Mouse (Mus musculus) T-cell, adult 2 months (primary cell): Measurements from ENCODE around the gene Smim13.
"Not testable (repeated sequence)": the region's sequence is repeated elsewhere in the genome, so short reads cannot be mapped to it uniquely, and the experiment has no call there.

ENCODE experiments used
- DNase-seq: peaks from one replicate; pipeline ENCODE4 v3.0.0; 2022; ENCODE audit warnings: low spot score

The Smim13 gene

DNA sequence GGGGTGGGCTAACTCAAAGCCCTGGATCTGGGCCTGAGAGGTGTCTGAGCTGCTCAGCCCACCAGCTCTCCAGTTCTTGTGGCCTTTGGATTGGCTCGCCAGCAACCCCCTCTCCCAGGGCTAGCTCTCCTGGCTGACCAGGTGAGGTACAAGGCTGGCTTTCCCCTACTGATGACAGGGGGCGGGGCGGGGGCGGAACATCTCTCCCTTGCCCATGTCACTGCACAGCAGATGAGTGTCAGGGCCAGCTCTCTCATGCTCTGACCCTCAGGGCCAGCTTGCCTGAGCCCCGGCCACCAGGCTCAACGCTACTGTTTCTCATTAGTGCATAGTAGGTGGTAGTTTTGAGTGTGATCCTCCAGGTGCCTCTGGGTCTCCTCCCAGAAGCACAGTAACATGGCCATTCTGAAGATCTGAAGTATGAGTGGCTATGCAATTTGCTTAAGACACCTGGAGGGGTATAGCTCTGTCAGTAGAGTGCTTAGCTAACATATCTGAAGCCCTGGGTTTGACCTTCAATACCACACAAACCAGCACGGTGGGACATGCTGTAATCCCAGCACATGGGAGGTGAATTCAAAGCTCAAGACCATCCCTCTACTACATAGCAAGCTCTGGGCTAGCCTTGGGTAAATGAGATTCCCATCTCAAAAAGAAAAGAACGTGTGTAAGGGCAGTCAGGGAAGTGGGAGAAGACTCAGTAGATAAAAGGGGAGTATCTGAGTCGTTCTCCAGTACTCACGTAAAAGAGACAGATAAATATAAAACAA is 11.4 kb upstream of the Smim13 start:
- DNase-seq: no peak

DNA sequence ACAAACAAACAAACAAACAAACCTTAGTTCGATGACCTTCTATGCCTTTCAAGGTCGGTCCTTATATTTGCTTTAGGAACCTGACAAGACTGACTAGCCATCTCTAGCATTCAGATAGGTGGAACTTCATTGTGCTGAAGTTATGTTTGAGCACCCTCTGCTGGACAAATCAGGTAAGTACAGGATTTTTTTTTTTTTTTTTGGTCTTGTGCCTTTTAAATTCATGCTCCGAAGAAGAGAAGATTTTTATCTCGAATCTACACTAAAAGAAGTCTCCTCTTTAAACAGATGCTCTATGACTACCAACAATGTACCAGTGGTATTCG is 10.9 kb upstream of the Smim13 start:
- DNase-seq: peak; percentile 18

GRCm38 (mm10) chr13:41241557-41241956 is 8.1 kb upstream of the Smim13 start:
- DNase-seq: no peak

- no peak for DNase-seq
These were observed 5.3 kb upstream of the Smim13 start for GRCm38 (mm10) chr13:41244306-41244830.

DNA sequence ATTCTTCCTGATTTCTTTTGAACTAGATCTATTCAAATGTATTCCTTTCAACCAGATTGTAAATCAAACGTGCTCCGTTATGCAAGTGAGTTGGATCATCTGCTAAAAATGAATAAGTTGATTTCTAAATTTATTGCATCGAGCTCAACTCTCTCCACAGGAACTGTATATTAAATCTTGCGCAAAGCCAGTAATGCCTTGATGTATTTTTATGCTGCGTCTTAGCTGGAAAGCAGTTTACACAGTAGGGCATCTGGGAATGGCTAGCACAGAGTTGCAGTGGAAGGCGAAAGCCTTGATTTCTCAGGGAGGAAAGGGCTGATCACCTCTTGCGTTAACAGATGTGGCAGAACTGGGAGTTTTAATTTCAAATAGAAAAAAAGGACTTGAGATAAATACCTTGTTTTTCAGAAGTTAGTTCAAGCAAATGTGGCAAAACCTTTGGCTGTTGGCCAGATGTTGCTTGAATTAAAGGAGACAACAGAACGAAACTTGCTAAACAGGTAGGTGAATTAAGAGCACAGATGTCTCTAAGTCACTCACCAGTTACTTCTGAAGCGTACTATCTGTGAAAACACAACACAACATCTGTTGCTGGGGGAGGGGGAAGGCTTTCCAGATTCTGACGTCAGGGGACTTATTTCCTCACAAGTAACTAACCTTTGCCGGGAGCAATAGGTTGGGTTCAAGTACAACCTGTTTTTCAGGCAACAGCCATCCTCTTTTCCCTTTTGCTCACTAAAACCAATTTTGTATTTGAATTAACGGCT is 708 bp upstream of the Smim13 start:
- DNase-seq: peak; percentile 51

DNA sequence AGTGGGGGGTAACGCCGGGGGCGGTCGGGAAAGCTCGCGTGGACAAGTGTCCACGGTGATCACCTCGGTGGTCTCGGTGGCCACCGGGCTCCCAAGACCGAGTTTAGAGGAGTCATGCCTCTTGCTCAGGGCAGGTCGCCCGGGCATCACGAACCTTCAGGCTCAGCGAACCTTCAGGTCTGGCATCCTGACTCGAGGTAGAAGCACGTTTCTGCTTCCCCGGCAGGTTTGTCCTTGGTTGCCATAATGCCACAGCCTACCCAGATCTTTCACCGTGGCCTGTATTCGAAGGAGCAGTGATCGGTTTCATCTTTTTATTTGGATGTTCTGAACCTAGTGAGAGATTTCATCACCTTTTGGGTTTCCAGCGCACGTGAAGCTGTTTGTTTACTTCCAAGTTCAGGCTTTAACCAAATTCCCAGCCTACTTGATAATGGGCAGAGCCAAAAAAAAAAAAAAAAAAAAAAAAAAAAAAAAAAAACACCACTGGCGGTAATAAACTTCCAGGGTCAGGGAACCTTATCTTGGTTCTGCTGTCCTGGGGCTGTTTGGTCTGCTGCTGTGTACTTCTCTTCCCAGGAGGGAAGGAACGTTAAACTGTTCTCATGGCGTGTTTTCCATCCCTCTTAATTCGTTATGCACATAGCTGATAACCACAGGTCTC is 806 bp downstream of the Smim13 start:
- DNase-seq: peak; percentile 28

DNA sequence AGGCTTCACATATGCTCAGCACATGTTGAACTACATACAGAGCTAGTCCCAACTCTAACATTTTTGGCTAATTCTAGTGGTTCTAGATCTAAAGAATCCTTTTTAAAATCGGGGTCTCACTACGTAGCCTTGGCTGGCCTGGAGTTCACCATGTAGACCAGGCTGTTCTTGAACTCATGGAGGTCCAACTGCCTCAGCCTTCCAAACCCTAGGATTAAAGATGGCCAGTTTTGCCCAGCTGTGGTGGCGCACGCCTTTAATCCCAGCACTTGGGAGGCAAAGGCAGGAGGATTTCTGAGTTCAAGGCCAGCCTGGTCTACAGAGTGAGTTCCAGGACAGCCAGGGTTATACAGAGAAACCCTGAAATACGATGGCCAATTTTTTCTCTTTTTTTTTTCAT is 1.6 kb downstream of the Smim13 start:
- DNase-seq: not testable (repeated sequence)

GRCm38 (mm10) chr13:41251667-41252066 is 2.0 kb downstream of the Smim13 start:
- DNase-seq: no peak

DNA sequence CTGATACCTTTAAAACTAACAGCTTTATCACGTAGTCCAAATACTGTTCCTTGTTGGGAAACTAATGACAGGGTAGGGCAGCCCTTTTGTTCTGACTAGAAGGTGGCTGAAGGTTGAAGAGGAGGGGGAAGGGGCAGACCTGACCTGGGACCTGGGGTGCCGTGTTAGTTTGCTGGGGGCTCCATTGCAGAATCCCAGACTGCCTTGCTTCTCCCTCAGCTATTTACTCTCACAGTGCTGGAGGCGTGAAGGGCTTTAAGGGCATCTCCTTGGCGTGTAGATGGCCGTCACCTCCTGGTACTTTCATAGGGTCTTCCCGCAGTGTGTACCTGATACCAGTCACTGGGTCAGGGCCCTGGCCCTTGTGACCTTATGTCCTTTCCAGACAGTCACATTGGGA is 2.5 kb downstream of the Smim13 start:
- DNase-seq: no peak

GRCm38 (mm10) chr13:41252736-41253135 is 3.1 kb downstream of the Smim13 start:
- no peak for DNase-seq

GRCm38 (mm10) chr13:41256126-41256525 is 6.5 kb downstream of the Smim13 start:
- DNase-seq: no peak

GRCm38 (mm10) chr13:41256962-41257361 is 7.3 kb downstream of the Smim13 start:
- DNase-seq: no peak

DNA sequence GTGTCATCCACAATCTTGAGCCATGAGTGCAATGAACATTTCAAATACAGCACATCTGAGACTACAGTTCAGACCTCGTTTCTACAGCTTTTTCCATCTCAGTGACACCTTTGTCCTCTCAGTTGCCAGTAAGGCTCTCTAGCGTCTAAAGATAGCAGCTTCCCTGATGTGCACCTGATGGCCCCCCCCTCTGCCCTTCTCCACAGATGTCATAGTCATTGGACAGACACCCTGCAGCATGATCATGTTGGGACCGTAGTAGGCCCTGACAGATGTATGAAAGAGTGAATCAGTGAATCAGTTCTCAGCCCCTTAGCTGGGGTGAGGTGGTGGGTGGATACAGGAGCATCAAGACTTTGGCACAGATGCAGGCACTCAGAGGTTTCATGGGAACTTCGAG is 8.2 kb downstream of the Smim13 start:
- no peak for DNase-seq

DNA sequence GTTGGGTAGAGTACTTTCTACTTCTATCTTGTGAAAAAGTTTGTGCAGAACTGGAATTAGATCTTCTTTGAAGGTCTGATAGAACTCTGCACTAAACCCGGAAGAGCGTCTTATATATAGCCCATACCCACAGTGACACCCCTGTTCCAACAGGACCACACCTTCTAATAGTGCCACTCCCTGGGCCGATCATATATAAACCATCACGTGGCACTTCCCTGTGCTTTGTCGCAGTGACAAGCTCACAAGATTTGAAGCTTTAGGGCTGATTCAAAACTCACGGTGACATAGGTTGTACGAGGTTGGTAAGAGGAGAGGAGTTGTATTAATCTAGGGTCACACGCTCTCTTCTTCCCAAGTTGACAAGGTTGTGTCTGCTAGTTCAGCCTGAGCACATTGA is 12.0 kb downstream of the Smim13 start:
- DNase-seq: not testable (repeated sequence)

DNA sequence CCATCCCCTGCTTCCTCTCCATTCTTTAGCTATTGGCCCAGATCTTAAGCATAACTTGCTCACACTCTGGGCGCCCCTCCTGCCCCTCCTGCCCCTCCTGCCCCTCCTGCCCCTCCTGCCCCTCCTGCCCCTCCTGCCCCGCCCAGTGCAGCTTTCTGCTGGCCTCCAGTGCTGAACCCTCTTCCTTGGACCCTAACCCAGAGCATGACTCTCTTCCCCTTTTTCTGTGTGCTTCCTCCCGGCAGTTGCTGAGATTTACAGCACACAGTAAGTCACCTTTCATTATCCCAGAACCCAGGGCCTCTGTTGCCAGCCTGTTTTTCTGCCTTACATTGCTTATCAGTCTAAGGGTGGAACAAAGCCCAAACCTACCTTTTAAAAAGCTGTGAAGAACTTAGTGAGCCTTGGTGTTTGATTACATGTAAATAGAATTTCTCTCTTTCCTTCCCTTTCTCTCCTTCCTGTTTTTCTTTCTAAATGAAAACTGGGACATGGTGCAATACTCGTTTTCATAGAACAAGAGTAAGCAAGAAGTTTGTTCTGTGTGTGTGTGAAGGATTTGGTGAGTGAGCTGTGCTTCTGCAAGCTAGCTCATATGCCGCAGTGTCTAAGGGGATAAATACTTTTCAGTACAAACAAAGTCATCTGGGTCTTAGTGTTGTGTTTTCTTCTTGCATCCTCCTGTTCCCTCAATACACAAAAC is 13.8 kb downstream of the Smim13 start:
- DNase-seq: no peak

DNA sequence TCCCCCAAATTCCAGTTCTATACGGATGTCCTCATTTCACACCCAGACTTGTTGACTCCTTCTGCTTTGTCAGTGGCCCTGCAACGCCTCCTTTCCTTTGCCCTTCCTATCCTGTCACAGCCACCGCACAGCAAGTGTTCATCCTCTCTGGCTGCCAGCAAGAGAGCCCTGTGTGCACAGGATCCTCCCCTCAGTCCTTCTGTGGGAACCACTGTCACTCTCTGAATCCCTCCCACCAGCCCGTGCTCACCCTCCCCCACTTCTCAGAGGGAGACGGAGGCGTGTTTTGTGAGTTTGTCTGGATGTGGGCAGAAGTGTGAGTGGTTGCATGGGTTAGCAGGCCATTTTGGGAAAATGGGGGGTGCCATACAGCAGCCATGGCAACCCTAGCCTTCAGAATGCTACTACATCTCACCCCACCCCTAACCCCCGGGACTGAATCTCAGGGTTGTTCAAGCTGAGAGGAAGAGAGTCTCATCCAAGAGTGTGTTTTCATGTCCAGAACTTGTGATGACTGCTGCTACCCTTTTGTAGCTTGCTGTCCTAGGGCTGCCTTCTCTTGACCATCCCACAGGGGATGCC is 18.3 kb downstream of the Smim13 start:
- no peak for DNase-seq

- DNase-seq: no peak
These were observed 24.4 kb downstream of the Smim13 start, which contains the start of gene Gm17364 for GRCm38 (mm10) chr13:41273927-41274650. TSS of gene Gm17364 (minus strand) at chr13:41273977.

DNA sequence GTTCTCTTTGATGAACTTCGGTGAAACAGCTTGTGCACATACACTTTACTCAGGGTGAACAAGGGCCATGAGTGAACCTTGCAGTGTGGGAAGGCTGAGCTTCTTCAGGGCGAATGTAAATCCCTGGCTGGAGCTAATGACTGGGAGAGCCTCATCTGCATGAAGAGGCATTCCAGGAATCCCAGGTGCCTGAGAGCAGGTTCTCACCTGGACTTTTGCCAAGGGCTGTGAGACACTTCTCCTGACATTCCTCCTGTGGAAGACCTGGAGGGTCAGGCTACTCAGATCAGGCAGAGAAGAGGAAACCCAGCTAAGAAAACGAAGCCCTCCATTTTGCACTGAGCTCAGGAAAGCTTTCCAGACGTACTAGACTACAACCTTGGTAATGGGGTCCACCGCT is 31.1 kb downstream of the Smim13 start:
- no peak for DNase-seq

DNA sequence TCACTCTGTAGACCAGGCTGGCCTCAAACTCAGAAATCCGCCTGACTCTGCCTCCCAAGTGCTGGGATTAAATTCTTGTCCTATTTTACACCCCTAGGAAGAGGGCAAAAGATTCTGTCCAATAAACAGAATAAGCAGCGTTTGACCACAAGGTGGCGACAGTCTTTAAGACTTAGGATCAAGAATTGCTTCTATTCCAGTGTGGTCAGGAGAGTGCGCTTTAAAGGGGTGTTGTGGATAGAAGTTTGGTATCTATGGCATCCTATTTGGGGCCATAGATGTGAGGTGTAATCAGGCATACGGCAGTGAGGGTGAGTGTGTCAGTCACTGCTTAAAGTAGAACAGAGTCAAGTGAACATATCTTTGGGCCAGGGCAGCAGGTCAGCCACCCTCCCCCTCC is 33.6 kb downstream of the Smim13 start:
- peak; percentile 50 for DNase-seq

DNA sequence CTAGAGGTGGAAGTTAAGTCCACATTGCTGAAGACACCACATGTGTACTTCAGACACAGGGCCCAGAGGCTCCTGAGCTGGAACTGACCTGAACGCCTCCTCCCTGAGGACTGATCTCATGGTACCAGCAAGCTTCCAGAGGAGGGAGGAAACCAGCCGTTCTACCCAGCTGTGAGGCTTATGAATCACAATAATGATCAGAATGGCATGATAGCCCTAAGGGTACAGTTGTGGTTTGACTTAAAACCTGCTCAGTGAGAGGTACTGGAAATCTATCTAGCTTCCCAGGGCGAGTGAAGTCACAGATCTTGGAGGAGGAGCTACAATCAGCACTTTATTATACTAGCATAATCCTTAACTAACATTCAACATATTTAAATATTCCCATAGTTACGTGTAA is 35.8 kb downstream of the Smim13 start:
- no peak for DNase-seq

DNA sequence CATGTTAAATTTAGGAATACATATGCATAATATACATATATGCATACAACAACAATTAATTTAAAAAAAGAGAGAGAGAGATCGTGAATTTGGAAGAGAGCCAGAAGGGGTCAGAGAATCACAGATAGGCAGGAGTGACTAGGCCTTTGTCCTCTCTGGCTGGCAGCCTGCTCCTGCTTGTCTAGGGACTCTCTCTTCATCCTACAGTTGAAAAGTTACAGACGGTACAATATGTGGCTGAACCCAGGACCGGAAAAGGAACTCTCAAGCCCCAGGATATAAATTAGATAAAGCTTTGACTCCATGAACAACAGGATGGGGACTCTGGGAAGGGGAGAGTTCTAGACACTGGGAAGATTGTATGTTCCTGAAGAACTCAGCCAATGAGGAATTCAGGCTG is 36.6 kb downstream of the Smim13 start:
- no peak for DNase-seq
